Mouse (Mus musculus): ENCODE results near the gene Pla2g5. TPM values are rescaled to one million over a fixed set of nuclear protein-coding genes. Genes with fewer than 3 reads are reported as not detected.
"Not testable (repeated sequence)": the region's sequence is repeated elsewhere in the genome, so short reads cannot be mapped to it uniquely, and the experiment has no call there.

Pla2g5 gene
- polyA plus RNA-seq (2021): 1.4 TPM

DNA sequence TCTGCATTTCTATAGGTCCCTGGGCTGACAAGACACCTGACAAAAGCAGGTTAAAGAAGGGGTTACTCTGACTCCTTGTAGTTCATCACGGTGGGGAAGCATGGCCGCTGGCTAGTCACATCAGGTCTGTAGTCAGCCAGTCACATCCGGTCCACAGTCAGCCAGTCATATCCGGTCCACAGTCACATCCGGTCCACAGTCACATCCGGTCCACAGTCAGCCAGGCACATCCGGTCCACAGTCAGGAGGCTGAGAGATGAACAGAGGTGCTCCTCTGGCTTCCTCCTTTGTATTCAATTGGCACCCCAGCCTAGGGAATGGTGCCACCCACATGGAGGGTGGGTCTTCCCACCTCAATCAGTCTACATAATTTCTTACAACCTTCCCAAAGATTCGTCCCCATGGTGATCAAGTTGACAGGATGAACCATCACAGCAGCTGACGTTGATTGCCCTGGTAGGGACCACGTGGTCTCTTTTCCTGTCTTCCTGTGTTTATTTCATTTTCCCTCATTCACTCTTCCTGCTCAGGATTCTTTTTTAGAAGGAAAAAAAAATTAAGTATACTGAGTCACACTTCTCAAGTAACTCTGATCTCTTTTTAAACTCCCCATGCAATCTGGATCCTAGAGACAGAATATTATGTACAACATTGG, at the start of gene Pla2g5:
Pla2g5 (minus strand) TSS at position 139 of the 655 bp plus-strand sequence.
- DNase-seq (ENCODE audit: low read depth, low spot score) (no peak), ATAC-seq (no peak)
- CTCF ChIA-PET: no interaction called here
- in situ Hi-C loops (cut with MboI; ENCODE audit: low pct_unique_long_range_greater_than_20kb): loop anchor here (25.0 kb wide), 1 partner anchor 301 kb away; no protein-coding TSS in a partner anchor
- POLR2A ChIA-PET: no interaction called here
- no peaks in the 10 kb centered on the region for H3K27me3 ChIP-seq
- no peak for TF ChIP-seq CTCF (IDR thresholded peaks at IDR 0.05)

DNA sequence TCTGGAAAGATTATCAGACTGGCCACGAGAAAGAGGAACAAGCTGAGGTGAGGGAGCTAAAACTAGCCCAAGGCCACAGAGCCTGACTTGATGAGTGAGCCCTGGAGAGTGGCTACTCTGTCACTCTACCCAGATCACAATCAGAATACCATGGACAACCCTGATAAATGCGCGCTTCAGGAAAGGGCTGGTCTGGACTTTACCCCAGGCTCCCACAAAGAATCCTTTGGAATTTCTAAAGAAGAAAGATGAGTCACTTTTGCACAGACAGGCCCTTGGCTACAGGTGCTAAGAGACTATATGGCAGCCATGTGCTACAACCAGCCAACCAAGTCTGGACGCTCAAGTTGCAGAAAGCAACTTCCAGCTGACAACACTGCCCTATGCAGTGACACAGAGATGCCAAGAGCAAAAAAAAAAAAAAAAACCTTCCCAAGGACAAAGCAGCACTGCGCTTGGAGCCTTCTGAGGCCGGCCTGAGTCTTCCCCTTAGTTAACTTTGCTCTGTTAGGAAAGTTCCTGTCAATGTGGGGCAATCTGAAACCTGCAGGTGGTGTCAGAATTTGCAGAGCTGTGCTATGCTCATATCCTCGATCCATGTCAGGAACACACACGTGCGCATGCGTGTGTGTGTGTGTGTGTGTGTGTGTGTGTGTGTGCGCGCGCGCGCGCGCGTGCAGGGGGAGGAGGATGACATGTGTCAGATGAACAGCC, 42.5 kb upstream of the Pla2g5 start:
- no peaks in the 10 kb centered on the region for H3K27me3 ChIP-seq
- ATAC-seq: peak; percentile 47
- TF ChIP-seq CTCF (IDR thresholded peaks at IDR 0.05): no peak
- ChIA-PET POLR2A (no interaction called here), CTCF (no interaction called here)
- no peak for DNase-seq (ENCODE audit: low read depth, low spot score)
- in situ Hi-C loops (cut with MboI; ENCODE audit: low pct_unique_long_range_greater_than_20kb): no loop called here

DNA sequence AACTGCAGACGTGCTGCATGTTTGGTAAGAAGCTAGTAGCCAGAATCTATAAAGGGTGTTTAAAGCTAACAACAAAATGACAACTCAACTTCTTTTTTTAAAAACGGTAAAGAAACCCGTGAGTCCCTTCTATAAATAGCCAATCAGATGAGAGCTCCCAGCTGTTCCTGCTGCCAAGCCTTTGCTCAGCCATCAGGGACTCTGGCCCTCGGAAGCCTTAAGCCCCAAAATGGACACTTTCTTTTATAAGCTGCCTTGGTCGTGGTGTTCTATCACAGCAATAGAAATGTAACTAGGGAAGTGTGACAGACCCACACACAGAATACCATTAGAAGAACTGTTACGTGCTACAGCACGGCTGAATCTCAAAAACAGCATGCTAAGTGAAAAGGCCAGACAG, 36.1 kb upstream of the Pla2g5 start:
- DNase-seq (ENCODE audit: low read depth, low spot score) (no peak), ATAC-seq (no peak)
- in situ Hi-C loops (cut with MboI; ENCODE audit: low pct_unique_long_range_greater_than_20kb): no loop called here
- H3K27me3 ChIP-seq: no peaks in the 10 kb centered on the region
- POLR2A ChIA-PET: no interaction called here
- CTCF ChIA-PET: no interaction called here
- TF ChIP-seq CTCF (IDR thresholded peaks at IDR 0.05): no peak

DNA sequence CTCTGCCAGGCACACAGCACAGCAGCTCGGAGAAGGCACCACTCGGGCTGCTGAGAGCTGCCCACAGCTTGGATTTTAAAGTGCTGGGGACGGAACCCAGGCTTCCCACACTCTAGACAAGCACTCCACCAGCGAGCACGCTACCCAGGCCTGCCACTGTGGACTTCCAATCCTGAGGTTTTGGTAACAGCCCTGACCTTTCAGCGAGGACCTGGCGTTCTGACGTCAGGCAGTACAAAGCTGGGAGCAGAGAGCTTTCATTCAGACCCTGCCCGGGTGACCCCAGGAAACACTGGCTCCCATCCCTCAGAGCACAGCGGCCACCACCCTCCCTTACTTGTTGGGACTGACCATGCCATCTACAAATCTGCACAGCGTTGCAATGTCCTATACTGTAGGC, 30.5 kb upstream of the Pla2g5 start:
- in situ Hi-C loops (cut with MboI; ENCODE audit: low pct_unique_long_range_greater_than_20kb); H3K27me3 ChIP-seq; POLR2A ChIA-PET; ATAC-seq; CTCF ChIA-PET; DNase-seq (ENCODE audit: low read depth, low spot score): not testable (repeated sequence)

DNA sequence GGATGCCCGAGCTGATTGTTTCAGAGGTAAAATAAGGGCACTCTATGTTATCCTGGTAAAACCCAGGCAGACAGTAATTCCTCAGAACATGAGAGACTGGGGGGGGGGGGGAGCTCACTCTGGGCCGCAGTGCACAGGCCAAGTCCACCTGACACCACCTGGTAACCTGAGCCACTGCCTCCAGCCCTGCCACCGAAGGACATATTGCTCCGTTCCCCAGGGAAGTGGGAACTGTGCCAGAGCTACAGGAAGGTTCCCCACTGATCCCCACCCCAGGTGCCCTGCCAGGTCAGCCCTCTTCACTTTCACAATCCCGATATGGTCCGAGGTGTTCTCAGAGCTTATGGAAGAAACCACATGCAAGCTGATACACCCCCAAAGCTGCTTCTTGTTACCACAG, 29.4 kb upstream of the Pla2g5 start:
- TF ChIP-seq CTCF (IDR thresholded peaks at IDR 0.05): no peak
- POLR2A ChIA-PET: no interaction called here
- in situ Hi-C loops (cut with MboI; ENCODE audit: low pct_unique_long_range_greater_than_20kb): no loop called here
- CTCF ChIA-PET: no interaction called here
- DNase-seq (ENCODE audit: low read depth, low spot score): no peak
- no peaks in the 10 kb centered on the region for H3K27me3 ChIP-seq
- ATAC-seq: no peak

DNA sequence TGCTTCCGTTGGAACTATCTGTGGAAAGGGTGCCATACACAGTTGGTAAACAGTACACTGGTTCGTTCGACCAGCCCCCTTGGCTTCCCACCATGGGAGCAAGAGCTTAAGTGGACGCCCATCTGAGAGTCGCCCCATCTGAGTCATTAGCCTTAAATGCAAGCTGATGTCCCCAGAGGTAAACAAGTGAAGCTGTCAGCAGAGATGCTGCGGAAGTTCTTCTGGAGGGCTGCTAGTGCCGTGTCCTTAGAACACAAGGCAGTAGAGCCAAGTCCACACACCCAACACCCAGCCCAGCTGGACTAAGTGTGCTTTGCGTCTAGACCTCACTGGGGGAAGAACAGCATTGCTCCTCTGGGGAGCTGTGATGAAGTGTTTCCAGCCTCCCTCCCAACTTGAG, 26.4 kb upstream of the Pla2g5 start:
- ATAC-seq: no peak
- no peaks in the 10 kb centered on the region for H3K27me3 ChIP-seq
- no peak for DNase-seq (ENCODE audit: low read depth, low spot score)
- POLR2A ChIA-PET: interaction anchor here (0.7 kb wide), 1 partner anchor 123 kb away, joined by 3 read pairs; no protein-coding TSS in a partner anchor
- no peak for TF ChIP-seq CTCF (IDR thresholded peaks at IDR 0.05)
- in situ Hi-C loops (cut with MboI; ENCODE audit: low pct_unique_long_range_greater_than_20kb): no loop called here
- CTCF ChIA-PET: no interaction called here

DNA sequence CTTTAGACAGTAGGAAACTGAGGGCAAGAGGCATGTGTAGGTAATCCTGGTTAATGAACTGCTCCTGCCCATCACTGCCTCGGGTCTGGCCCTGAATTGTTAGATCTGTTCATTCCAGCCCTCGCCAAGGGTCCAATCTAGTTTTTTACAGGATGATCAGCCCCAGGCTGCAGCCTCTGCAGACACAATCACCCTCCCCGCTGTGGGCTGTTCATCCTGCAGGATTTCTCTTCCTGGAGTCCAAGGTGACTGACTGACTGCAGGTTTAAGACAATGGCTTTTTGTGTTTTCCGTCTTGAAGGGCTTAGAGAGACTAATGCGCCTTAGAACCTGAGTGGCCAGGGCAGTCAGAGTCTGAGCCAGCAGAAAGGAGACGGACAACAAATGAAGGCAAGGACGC, 25.9 kb upstream of the Pla2g5 start:
- ATAC-seq: no peak
- POLR2A ChIA-PET: no interaction called here

DNA sequence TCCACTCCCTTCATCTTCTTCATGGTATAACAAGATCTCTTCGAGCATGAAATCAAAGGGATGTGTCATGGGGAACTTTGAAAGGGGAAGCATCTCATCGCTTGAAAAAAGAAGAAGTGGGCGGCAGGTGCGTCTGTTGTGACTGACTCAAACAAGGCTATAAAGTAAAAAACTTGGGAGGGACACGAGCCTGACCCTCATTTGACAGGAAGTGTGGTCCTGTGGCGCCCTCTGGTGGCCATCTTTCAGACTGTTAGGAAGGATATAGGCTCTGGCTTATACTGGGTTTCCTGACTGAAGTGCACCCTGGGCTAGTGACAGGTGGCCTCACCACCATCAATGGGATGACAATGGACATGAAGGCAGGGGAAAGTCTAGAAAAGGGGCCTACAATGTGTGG, 21.0 kb upstream of the Pla2g5 start:
- H3K27me3 ChIP-seq: no peaks in the 10 kb centered on the region
- in situ Hi-C loops (cut with MboI; ENCODE audit: low pct_unique_long_range_greater_than_20kb): no loop called here
- ATAC-seq (no peak), DNase-seq (ENCODE audit: low read depth, low spot score) (peak; percentile 10)
- TF ChIP-seq CTCF (IDR thresholded peaks at IDR 0.05): no peak
- POLR2A ChIA-PET: no interaction called here
- CTCF ChIA-PET: interaction anchor here (0.8 kb wide), 1 partner anchor 28 kb away, joined by 3 read pairs; no protein-coding TSS in a partner anchor

More for the DNA sequence above, 25.9 kb upstream of the Pla2g5 start:
- no peak for DNase-seq (ENCODE audit: low read depth, low spot score)
- no peaks in the 10 kb centered on the region for H3K27me3 ChIP-seq
- in situ Hi-C loops (cut with MboI; ENCODE audit: low pct_unique_long_range_greater_than_20kb): no loop called here
- no peak for TF ChIP-seq CTCF (IDR thresholded peaks at IDR 0.05)
- CTCF ChIA-PET: no interaction called here

DNA sequence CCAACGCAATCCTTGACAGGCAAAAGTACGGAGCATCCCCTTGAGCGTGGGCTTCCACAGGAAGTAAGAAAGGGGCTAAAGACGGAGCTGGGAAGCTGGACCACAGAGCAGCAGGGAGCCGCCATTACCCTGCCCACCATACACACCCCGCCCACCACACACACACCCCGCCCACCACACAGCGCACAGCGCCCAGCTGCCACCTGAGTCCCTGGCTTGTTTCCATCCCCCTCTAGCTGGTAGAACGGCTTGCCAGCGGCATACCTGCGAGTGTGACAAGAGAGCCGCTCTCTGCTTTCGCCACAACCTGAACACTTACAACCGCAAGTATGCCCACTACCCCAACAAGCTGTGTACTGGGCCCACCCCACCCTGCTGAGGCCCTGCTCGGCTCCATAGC, 18.9 kb upstream of the Pla2g5 start:
- no peaks in the 10 kb centered on the region for H3K27me3 ChIP-seq
- ChIA-PET CTCF (interaction anchor here (0.7 kb wide), 1 partner anchor 26 kb away, joined by 3 read pairs; no protein-coding TSS in a partner anchor), POLR2A (no interaction called here)
- no peak for DNase-seq (ENCODE audit: low read depth, low spot score)
- ATAC-seq: no peak
- no peak for TF ChIP-seq CTCF (IDR thresholded peaks at IDR 0.05)
- in situ Hi-C loops (cut with MboI; ENCODE audit: low pct_unique_long_range_greater_than_20kb): no loop called here

DNA sequence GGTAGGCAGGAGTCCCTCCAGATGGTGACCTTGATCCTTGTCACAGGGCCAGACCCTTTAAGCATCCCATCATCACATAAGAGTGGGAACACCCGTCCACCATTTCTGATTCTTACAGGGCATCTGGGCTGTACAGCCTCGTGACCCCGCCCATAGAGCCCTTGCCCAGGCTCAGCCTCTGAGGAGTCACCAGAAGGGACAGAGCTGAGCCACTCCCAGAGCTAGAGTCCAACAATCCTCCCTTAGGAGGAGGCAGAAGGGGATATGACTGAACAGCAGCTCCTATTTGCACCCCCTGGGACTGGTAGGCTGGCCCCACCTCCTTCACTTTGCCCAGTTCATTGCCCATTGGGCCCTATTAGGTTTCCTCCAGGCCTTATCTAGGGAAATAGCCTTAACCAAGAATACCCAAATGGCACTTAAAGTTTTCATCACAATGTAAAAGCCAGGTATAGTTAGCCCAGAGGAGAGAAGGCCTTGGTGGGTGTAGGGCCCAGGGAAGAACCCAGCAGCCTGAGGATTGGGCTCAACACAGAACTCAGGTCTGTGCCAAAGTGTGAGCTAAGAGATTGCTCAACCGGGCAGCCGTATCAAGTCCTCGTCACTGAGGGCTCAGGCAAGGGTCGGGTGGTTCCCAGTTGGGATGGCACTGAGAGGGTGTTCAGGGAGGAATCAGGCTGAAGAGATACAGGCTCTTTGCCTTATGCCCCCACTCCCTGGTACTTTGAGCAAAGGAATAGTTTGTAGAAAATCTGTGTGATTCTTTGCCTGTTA, 17.7 kb upstream of the Pla2g5 start:
- ChIA-PET CTCF (no interaction called here), POLR2A (no interaction called here)
- ATAC-seq: no peak
- no peak for TF ChIP-seq CTCF (IDR thresholded peaks at IDR 0.05)
- in situ Hi-C loops (cut with MboI; ENCODE audit: low pct_unique_long_range_greater_than_20kb): no loop called here
- H3K27me3 ChIP-seq: no peaks in the 10 kb centered on the region
- no peak for DNase-seq (ENCODE audit: low read depth, low spot score)

DNA sequence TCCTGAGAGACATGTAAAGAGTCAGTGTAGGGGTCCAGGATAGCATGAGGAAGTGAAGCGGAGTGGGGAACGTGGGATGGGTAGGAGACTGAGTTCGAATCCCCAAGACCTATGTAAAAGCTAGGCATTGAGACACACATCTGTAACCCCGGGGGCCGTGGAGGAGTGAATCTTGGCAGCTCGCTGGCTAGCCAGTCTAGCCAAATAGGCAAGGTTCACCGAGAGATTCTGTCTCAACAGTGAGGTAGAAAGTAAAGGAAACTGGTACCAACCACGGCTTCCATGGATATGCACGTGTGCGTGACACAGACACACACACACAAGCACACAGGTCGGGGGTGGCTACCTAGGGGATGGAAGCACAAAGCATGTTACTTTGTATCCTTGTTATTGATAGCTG, 16.5 kb upstream of the Pla2g5 start:
- in situ Hi-C loops (cut with MboI; ENCODE audit: low pct_unique_long_range_greater_than_20kb): no loop called here

More for the DNA sequence above, 16.5 kb upstream of the Pla2g5 start:
- no peaks in the 10 kb centered on the region for H3K27me3 ChIP-seq
- ChIA-PET POLR2A (no interaction called here), CTCF (no interaction called here)
- no peak for TF ChIP-seq CTCF (IDR thresholded peaks at IDR 0.05)
- DNase-seq (ENCODE audit: low read depth, low spot score) (no peak), ATAC-seq (no peak)
